Mouse (Mus musculus) forebrain, embryonic 11.5 days (tissue): Measurements from ENCODE around the gene Cab39. TPM values are rescaled to one million over a fixed set of nuclear protein-coding genes. Genes with fewer than 3 reads are reported as not detected.

Experiments used
- ATAC-seq: fragments of 200-750 bp; cut with Nextera tagmentation; replicated peaks from 2 replicates; pipeline ENCODE4 v1.8.0; 2017; ENCODE audit warnings: moderate TSS enrichment; ENCODE audit not compliant: low FRiP score
- DNase-seq: peaks from one replicate; pipeline ENCODE4 v3.0.0-alpha.2; 2017; ENCODE audit warnings: low spot score
- H3K27ac ChIP-seq: fragments of 300-500 bp; sonication (generic); 2 replicates; pipeline ENCODE4 v1.5.1; 2014; ENCODE audit warnings: low read depth, low read length
- H3K27me3 ChIP-seq: fragments of 300-500 bp; sonication (generic); 2 replicates; pipeline ENCODE4 v1.6.1; 2014; ENCODE audit warnings: mild to moderate bottlenecking, low read length, mixed read lengths; ENCODE audit not compliant: control insufficient read depth, insufficient read depth
- H3K36me3 ChIP-seq: fragments of 300-500 bp; sonication (generic); 2 replicates; pipeline ENCODE4 v1.6.1; 2014; ENCODE audit warnings: mild to moderate bottlenecking, low read length, moderate library complexity, mixed read lengths; ENCODE audit not compliant: control insufficient read depth, insufficient read depth
- H3K4me1 ChIP-seq: fragments of 300-500 bp; sonication (generic); replicated peaks from 2 replicates; pipeline ENCODE4 v1.6.1; 2014; ENCODE audit warnings: low read length, mixed read lengths; ENCODE audit not compliant: control insufficient read depth, insufficient read depth
- H3K4me2 ChIP-seq: fragments of 300-500 bp; sonication (generic); 2 replicates; pipeline ENCODE4 v1.6.1; 2014; ENCODE audit warnings: low read depth, mild to moderate bottlenecking, low read length, moderate library complexity, mixed read lengths; ENCODE audit not compliant: severe bottlenecking
- H3K4me3 ChIP-seq: fragments of 300-500 bp; sonication (generic); 2 replicates; pipeline ENCODE4 v1.5.1; 2014; ENCODE audit warnings: low read depth, low read length
- H3K9ac ChIP-seq: fragments of 300-500 bp; sonication (generic); 2 replicates; pipeline ENCODE4 v1.6.1; 2014; ENCODE audit warnings: low read length
- H3K9me3 ChIP-seq: fragments of 300-500 bp; sonication (generic); 2 replicates; pipeline ENCODE4 v1.6.1; 2016; ENCODE audit warnings: low read length, mixed read lengths; ENCODE audit not compliant: control insufficient read depth
- WGBS: fragments of 180-500 bp; shearing (Covaris S2); extraction: QIAGEN DNeasy Blood & Tissue Kit; methylation state at CpG from one replicate; pipeline ENCODE4 v1.1.7; 2014; 5-methylcytosine and 5-hydroxymethylcytosine counted together
- polyA plus RNA-seq: library from polyadenylated mRNA; unstranded; fragments of >200 nt; fragmentation: Nextera tagmentation; extraction: Ambion mirVana; gene quantifications from 2 replicates; pipeline ENCODE4 v1.2.1, GENCODE M21; 2014

Gene Cab39
- polyA plus RNA-seq, 1 experiment from 2014 or later: 59.7 TPM

DNA sequence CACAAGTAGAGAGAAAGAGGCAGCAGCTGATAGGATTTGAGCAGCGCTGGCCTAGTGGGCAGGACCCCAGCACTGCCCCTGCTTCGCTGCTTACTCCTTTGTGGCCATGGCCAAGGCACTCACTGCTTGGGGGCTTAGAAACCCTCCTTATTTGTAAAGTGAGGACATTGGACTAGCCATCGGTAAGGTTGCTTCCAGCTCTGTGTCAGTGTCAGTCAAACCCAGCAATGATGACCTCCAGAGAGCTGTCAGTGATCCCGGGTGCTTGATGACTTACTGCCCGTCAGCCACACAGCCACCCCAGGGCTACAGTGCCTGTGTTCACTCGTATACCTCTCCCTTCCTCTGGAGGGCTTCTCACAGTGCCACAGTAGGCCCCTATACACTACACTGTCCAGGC is 51.7 kb downstream of the Cab39 start:
- Histone ChIP-seq H3K27me3 (no peaks in the 10 kb centered on the region), H3K9me3 (no peaks in the 10 kb centered on the region), H3K9ac (no peak overlapping the region), H3K36me3 (peaks cover 7% of the 10 kb centered on the region; the same call in 1 of the 2 replicates), H3K4me1 (no peaks in the 10 kb centered on the region), H3K4me3 (no peak overlapping the region), H3K27ac (no peak overlapping the region), H3K4me2 (no peak overlapping the region)
- ATAC-seq (no peak), DNase-seq (no peak)
- WGBS: 89% methylated on average over 6 of the region's 6 CpGs

GRCm38 (mm10) chr1:85845476-85845875 is 52.2 kb downstream of the Cab39 start:
- H3K9me3 ChIP-seq: no peaks in the 10 kb centered on the region

GRCm38 (mm10) chr1:85849016-85849415 is 55.8 kb downstream of the Cab39 start:
- peaks cover 7% of the 10 kb centered on the region; the same call in 1 of the 2 replicates for H3K36me3 ChIP-seq
- ATAC-seq: no peak
- H3K4me1 ChIP-seq: no peaks in the 10 kb centered on the region
- no peaks in the 10 kb centered on the region for H3K9me3 ChIP-seq
- WGBS: 91% methylated on average over 14 of the region's 14 CpGs
- no peaks in the 10 kb centered on the region for H3K27me3 ChIP-seq
- H3K4me2 ChIP-seq: no peak overlapping the region
- H3K27ac ChIP-seq: no peak overlapping the region
- H3K9ac ChIP-seq: no peak overlapping the region
- no peak for DNase-seq
- H3K4me3 ChIP-seq: no peak overlapping the region

More at GRCm38 (mm10) chr1:85845476-85845875, 52.2 kb downstream of the Cab39 start:
- Histone ChIP-seq H3K27me3 (no peaks in the 10 kb centered on the region), H3K27ac (no peak overlapping the region), H3K9ac (no peak overlapping the region), H3K4me1 (no peaks in the 10 kb centered on the region), H3K4me3 (no peak overlapping the region), H3K4me2 (no peak overlapping the region), H3K36me3 (peaks cover 7% of the 10 kb centered on the region; the same call in 1 of the 2 replicates)
- WGBS: 79% methylated on average over 3 of the region's 3 CpGs
- no peak for DNase-seq
- no peak for ATAC-seq

- Histone ChIP-seq H3K4me2 (no peak overlapping the region), H3K27me3 (no peaks in the 10 kb centered on the region), H3K27ac (no peak overlapping the region), H3K9me3 (no peaks in the 10 kb centered on the region), H3K4me3 (no peak overlapping the region), H3K9ac (no peak overlapping the region), H3K4me1 (no peaks in the 10 kb centered on the region), H3K36me3 (peaks cover 7% of the 10 kb centered on the region; the same call in 1 of the 2 replicates)
- no peak for ATAC-seq
- DNase-seq: no peak
- 93% methylated on average over 5 of the region's 5 CpGs for WGBS
Measured at GRCm38 (mm10) chr1:85850851-85851250, 57.6 kb downstream of the Cab39 start.

DNA sequence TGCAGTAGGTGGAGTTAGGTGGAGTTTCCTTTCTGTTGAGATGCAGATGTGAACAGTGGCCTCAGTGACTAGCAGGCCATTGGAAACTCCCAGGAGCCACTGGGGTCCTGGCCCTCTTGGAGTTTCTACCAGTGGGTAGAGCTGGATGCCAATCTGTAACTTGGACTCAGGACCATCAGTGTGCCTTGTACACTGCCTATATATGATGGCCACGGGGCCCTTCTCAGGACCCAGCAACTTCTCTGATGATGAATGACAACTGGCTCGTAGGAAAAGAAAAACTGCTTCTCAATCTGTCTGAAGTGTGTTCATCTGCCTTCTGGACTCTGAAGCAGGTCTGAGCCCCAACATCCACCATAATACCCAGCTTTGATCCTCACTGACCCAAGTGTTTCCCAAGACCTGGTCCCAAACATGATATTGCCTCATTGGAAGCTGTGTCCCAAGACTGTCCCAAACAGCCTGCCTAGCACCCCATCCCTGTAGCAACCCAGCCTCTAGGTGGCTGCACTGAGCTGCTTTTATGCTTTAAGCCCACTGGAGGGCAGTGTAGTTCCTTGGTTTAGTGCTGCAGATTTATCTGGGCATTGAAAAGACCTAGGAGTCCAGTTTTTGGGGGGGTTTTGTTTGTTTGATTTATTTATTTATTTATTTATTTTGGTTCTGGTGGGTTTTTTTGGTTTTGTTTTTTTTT is 59.9 kb downstream of the Cab39 start:
- peaks cover 7% of the 10 kb centered on the region; the same call in 1 of the 2 replicates for H3K36me3 ChIP-seq
- WGBS: 81% methylated on average over 2 of the region's 2 CpGs
- H3K9ac ChIP-seq: no peak overlapping the region
- no peaks in the 10 kb centered on the region for H3K4me1 ChIP-seq
- H3K9me3 ChIP-seq: no peaks in the 10 kb centered on the region
- H3K27ac ChIP-seq: no peak overlapping the region
- no peaks in the 10 kb centered on the region for H3K27me3 ChIP-seq
- ATAC-seq (peak; percentile 69), DNase-seq (peak; percentile 69)
- H3K4me3 ChIP-seq: no peak overlapping the region
- no peak overlapping the region for H3K4me2 ChIP-seq

DNA sequence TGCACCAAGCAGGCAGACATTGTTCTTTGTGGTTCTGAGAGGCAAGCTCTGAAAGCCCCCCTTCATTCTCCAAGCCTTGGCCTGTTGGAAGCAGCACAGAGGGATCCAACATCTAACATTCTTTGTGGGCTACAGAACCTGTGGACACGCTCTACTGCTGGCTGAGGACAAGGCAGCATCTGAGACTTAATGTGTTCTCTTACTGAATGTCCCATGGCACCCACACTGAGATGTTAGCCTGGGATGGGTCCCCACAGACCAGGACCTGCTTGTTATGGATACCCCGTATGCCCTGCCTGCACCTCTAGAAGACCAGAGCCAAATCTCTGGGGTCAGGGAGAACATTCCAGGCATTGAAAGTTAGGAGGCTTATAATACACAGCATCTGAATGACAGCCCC is 60.6 kb downstream of the Cab39 start:
- DNase-seq: no peak
- Histone ChIP-seq H3K4me3 (no peak overlapping the region), H3K4me2 (no peak overlapping the region), H3K9ac (no peak overlapping the region), H3K4me1 (no peaks in the 10 kb centered on the region), H3K27me3 (no peaks in the 10 kb centered on the region), H3K27ac (no peak overlapping the region), H3K36me3 (peaks cover 6% of the 10 kb centered on the region; the same call in 1 of the 2 replicates), H3K9me3 (no peaks in the 10 kb centered on the region)
- 87% methylated on average over 2 of the region's 2 CpGs for WGBS
- 0 out of 2 replicates have a peak, but pooled peaks have one; percentile 32 for ATAC-seq

DNA sequence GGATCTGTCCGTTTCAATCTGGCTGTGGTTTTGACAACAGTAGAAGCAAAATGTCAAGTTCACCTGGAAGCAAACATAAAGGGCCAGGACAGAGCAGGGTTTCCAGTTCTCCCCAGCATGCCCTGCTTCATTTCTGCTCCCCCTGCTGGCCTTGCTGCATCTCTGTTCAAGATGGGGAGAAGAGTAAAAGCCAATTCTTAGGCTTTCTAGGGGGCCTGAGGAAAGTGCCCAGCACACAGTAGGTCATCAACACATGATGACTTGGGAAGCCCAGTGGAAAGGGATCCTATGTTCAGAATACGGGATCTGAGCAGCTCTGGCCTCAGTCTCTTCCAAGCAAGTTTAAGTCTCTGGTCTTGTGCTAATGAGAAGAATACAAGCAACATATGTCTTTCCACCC is 61.2 kb downstream of the Cab39 start:
- no peaks in the 10 kb centered on the region for H3K9me3 ChIP-seq
- H3K4me2 ChIP-seq: no peak overlapping the region
- H3K27ac ChIP-seq: no peak overlapping the region
- H3K4me3 ChIP-seq: no peak overlapping the region
- ATAC-seq: no peak
- no peaks in the 10 kb centered on the region for H3K27me3 ChIP-seq
- no peak overlapping the region for H3K9ac ChIP-seq
- WGBS: 84% methylated on average over 2 of the region's 2 CpGs
- H3K36me3 ChIP-seq: peaks cover under 1% of the 10 kb centered on the region; the same call in 1 of the 2 replicates
- DNase-seq: no peak
- H3K4me1 ChIP-seq: no peaks in the 10 kb centered on the region

GRCm38 (mm10) chr1:85856266-85856665 is 63.0 kb downstream of the Cab39 start:
- no peak overlapping the region for H3K27ac ChIP-seq
- H3K9ac ChIP-seq: no peak overlapping the region
- no peak for ATAC-seq
- 96% methylated on average over 3 of the region's 3 CpGs for WGBS
- no peaks in the 10 kb centered on the region for H3K4me1 ChIP-seq
- no peaks in the 10 kb centered on the region for H3K27me3 ChIP-seq
- H3K9me3 ChIP-seq: no peaks in the 10 kb centered on the region
- no peak overlapping the region for H3K4me2 ChIP-seq
- DNase-seq: no peak
- H3K4me3 ChIP-seq: no peak overlapping the region
- no peaks in the 10 kb centered on the region for H3K36me3 ChIP-seq

- H3K4me1 ChIP-seq: no peaks in the 10 kb centered on the region
- no peak overlapping the region for H3K27ac ChIP-seq
- H3K4me2 ChIP-seq: no peak overlapping the region
- no peak overlapping the region for H3K9ac ChIP-seq
- H3K27me3 ChIP-seq: no peaks in the 10 kb centered on the region
- no peaks in the 10 kb centered on the region for H3K36me3 ChIP-seq
- no peak for ATAC-seq
- no peak for DNase-seq
- no peaks in the 10 kb centered on the region for H3K9me3 ChIP-seq
- no peak overlapping the region for H3K4me3 ChIP-seq
- WGBS: 81% methylated on average over 6 of the region's 6 CpGs
Measured at GRCm38 (mm10) chr1:85857261-85857754, 64.1 kb downstream of the Cab39 start.
